Comparison of ENCODE assay signal across 28 mouse cellular contexts in the genomic region with DNA sequence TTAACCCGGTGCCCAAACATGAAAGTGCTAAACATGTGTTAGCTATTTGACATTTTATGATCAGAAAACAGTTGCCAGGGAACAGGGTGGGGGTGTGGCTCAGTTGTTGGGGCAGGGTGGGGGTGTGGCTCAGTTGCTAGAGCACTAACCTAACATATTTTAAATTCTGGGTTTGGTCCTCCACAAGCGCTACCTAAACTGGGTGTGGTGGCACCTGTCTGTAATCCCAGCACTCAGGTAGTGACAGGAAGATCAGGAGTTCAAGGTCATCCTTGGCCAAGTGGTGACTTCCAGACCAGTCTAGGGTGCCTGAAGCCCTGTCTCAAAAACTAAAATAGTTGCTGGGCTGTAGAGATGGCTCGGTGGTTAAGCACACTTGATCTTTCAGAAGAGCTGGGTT. TPM values are rescaled to one million over a fixed set of nuclear protein-coding genes. Genes with fewer than 3 reads are reported as not detected.
DNase-seq lines count a peak whose midpoint lies in the region; ATAC-seq and TF ChIP-seq lines count a peak whose summit lies in the region.
"Had no signal": no experiment of that assay in that cellular context is flagged by ENCODE, and none has a peak within 500 bp of the region (broad histone marks: within the 10 kb centered on the region; RNA-seq: fewer than 3 reads in every experiment).

No protein-coding gene starts in this region.

- H3K4me3 ChIP-seq in gastrocnemius, adult 2 months = no peak overlapping the region
- H3K4me3 ChIP-seq in heart, embryonic 13.5 days = no peak overlapping the region
- H3K4me3 ChIP-seq in limb, embryonic 11.5 days (ENCODE audit: low read depth, low read length) = no peak overlapping the region
- H3K4me3 ChIP-seq in limb, embryonic 10.5 days = no peak overlapping the region
- no peak overlapping the region for H3K4me3 ChIP-seq in limb, embryonic 14.5 days (replicated peaks; ENCODE audit: low read length)
- H3K4me3 ChIP-seq: embryonic facial prominence, embryonic 13.5 days; forebrain, embryonic 10.5 days; forebrain, embryonic 15.5 days; hindbrain, embryonic 12.5 days; limb, embryonic 13.5 days; liver, embryonic 12.5 days; midbrain, embryonic 12.5 days; neural tube, embryonic 13.5 days had no signal

- ATAC-seq in heart, embryonic 13.5 days (ENCODE audit: extremely low read depth, insufficient number of reproducible peaks, low FRiP score, low TSS enrichment) = no peak
- no peak for ATAC-seq in limb, embryonic 11.5 days (ENCODE audit: insufficient number of reproducible peaks, low FRiP score, low TSS enrichment, low read depth)
- ATAC-seq in limb, embryonic 14.5 days (ENCODE audit: low FRiP score, low read depth) = no peak
- no peak for ATAC-seq in frontal cortex, adult (ENCODE audit: low TSS enrichment)
- ATAC-seq: activated CD4-positive, CD25-positive, alpha-beta regulatory T cell, adult 4 months; forebrain, embryonic 15.5 days; intestine, embryonic 16.5 days; liver, embryonic 12.5 days; liver, postnatal 0 days had no signal

- H3K9me3 ChIP-seq in heart, embryonic 13.5 days = no peaks in the 10 kb centered on the region
- no peaks in the 10 kb centered on the region for H3K9me3 ChIP-seq in limb, embryonic 11.5 days (ENCODE audit: control insufficient read depth, low read length)
- no peaks in the 10 kb centered on the region for H3K9me3 ChIP-seq in limb, embryonic 10.5 days (replicated peaks)
- no peaks in the 10 kb centered on the region for H3K9me3 ChIP-seq in limb, embryonic 14.5 days (ENCODE audit: control insufficient read depth, low read length)
- H3K9me3 ChIP-seq: embryonic facial prominence, embryonic 13.5 days; forebrain, embryonic 10.5 days; forebrain, embryonic 15.5 days; hindbrain, embryonic 12.5 days; limb, embryonic 13.5 days; liver, embryonic 12.5 days; midbrain, embryonic 12.5 days; neural tube, embryonic 13.5 days had no signal

- H3K4me1 ChIP-seq in heart, embryonic 13.5 days = peaks cover 35% of the 10 kb centered on the region
- H3K4me1 ChIP-seq in limb, embryonic 11.5 days (ENCODE audit: control insufficient read depth, insufficient read depth, low read length) = peaks cover 7% of the 10 kb centered on the region; the same call in 1 of the 2 replicates
- H3K4me1 ChIP-seq in limb, embryonic 10.5 days = peaks cover 17% of the 10 kb centered on the region
- peaks cover 14% of the 10 kb centered on the region; the same call in 1 of the 2 replicates for H3K4me1 ChIP-seq in limb, embryonic 14.5 days (ENCODE audit: control insufficient read depth, insufficient read depth, low read length)
- H3K4me1 ChIP-seq: forebrain, embryonic 15.5 days; hindbrain, embryonic 12.5 days; liver, embryonic 12.5 days; midbrain, embryonic 12.5 days; neural tube, embryonic 13.5 days had no signal

- WGBS in heart, embryonic 13.5 days = 75% methylated on average over 3 of the region's 3 CpGs
- WGBS in limb, embryonic 11.5 days = 54% methylated on average over 3 of the region's 3 CpGs
- WGBS in limb, embryonic 10.5 days = 72% methylated on average over 3 of the region's 3 CpGs
- WGBS in limb, embryonic 14.5 days = 48% methylated on average over 3 of the region's 3 CpGs

- no peaks in the 10 kb centered on the region for H3K27me3 ChIP-seq in heart, embryonic 13.5 days (replicated peaks)
- no peaks in the 10 kb centered on the region for H3K27me3 ChIP-seq in limb, embryonic 11.5 days (ENCODE audit: control insufficient read depth, insufficient read depth, low read length)
- no peaks in the 10 kb centered on the region for H3K27me3 ChIP-seq in limb, embryonic 10.5 days (ENCODE audit: low read depth, poor library complexity, severe bottlenecking)
- no peaks in the 10 kb centered on the region for H3K27me3 ChIP-seq in limb, embryonic 14.5 days (ENCODE audit: control insufficient read depth, insufficient read depth, low read length)
- H3K27me3 ChIP-seq: embryonic facial prominence, embryonic 13.5 days; forebrain, embryonic 15.5 days; hindbrain, embryonic 12.5 days; limb, embryonic 13.5 days; midbrain, embryonic 12.5 days; neural tube, embryonic 13.5 days had no signal

- H3K27ac ChIP-seq in gastrocnemius, adult 2 months = peak overlapping the region; percentile 69
- H3K27ac ChIP-seq in heart, embryonic 13.5 days (replicated peaks) = peak overlapping the region; percentile 90
- no peak overlapping the region for H3K27ac ChIP-seq in limb, embryonic 11.5 days (replicated peaks; ENCODE audit: low read depth, low read length)
- no peak overlapping the region for H3K27ac ChIP-seq in limb, embryonic 10.5 days
- H3K27ac ChIP-seq in limb, embryonic 14.5 days (replicated peaks; ENCODE audit: low read depth, low read length) = no peak overlapping the region
- H3K27ac ChIP-seq: embryonic facial prominence, embryonic 13.5 days; forebrain, embryonic 10.5 days; forebrain, embryonic 15.5 days; hindbrain, embryonic 12.5 days; limb, embryonic 13.5 days; liver, embryonic 12.5 days; midbrain, embryonic 12.5 days; neural tube, embryonic 13.5 days had no signal

- no peak for TF ChIP-seq CTCF in gastrocnemius, adult 2 months (IDR thresholded peaks at IDR 0.05)

- no peak overlapping the region for H3K9ac ChIP-seq in heart, embryonic 13.5 days
- no peak overlapping the region for H3K9ac ChIP-seq in limb, embryonic 11.5 days (ENCODE audit: low read length)
- H3K9ac ChIP-seq in limb, embryonic 14.5 days (ENCODE audit: low read depth, low read length, severe bottlenecking) = no peak overlapping the region
- H3K9ac ChIP-seq: embryonic facial prominence, embryonic 13.5 days; forebrain, embryonic 15.5 days; hindbrain, embryonic 12.5 days; limb, embryonic 13.5 days; liver, embryonic 12.5 days; liver, postnatal 0 days; midbrain, embryonic 12.5 days; neural tube, embryonic 13.5 days had no signal

- DNase-seq in gastrocnemius, adult 2 months = no peak
- DNase-seq in gastrocnemius, postnatal 14 days = no peak
- DNase-seq in heart, postnatal 25 days (ENCODE audit: low spot score) = no peak
- peak; percentile 33 for DNase-seq in limb, embryonic 11.5 days (ENCODE audit: low spot score)
- DNase-seq in limb, embryonic 10.5 days (ENCODE audit: low spot score) = no peak
- DNase-seq in limb, embryonic 14.5 days (ENCODE audit: low spot score) = peak; percentile 44
- DNase-seq: adrenal gland, adult 2 months; adrenal gland, postnatal 36 days; cerebellum, adult 18-20 months; cerebellum, postnatal 10 days; kidney, adult 9 months; kidney, postnatal 14 days; liver, postnatal 0 days; lung, postnatal 36 days; right cerebral cortex, postnatal 4 days; thymus, postnatal 4 days had no signal

- intact Hi-C loops in gastrocnemius, adult 2 months (cut with DNase I) = no loop called here
- intact Hi-C loops in gastrocnemius, postnatal 14 days (cut with DNase I; ENCODE audit: low total_unique reads) = no loop called here
- intact Hi-C loops in heart, postnatal 25 days (cut with DNase I) = no loop called here

- H3K4me2 ChIP-seq in heart, embryonic 13.5 days = no peak overlapping the region
- H3K4me2 ChIP-seq in limb, embryonic 11.5 days (ENCODE audit: low read depth, severe bottlenecking) = no peak overlapping the region
- no peak overlapping the region for H3K4me2 ChIP-seq in limb, embryonic 14.5 days (replicated peaks; ENCODE audit: low read depth, low read length, severe bottlenecking)
- H3K4me2 ChIP-seq: embryonic facial prominence, embryonic 13.5 days; forebrain, embryonic 15.5 days; hindbrain, embryonic 12.5 days; limb, embryonic 13.5 days; liver, embryonic 12.5 days; midbrain, embryonic 12.5 days; neural tube, embryonic 13.5 days had no signal

- TF ChIP-seq POLR2A in limb, embryonic 14.5 days (IDR thresholded peaks at IDR 0.05; ENCODE audit: borderline replicate concordance, extremely low read depth, insufficient read depth, insufficient read length) = no peak

- no peaks in the 10 kb centered on the region for H3K36me3 ChIP-seq in heart, embryonic 13.5 days
- no peaks in the 10 kb centered on the region for H3K36me3 ChIP-seq in limb, embryonic 11.5 days (ENCODE audit: control insufficient read depth, insufficient read depth, low read length)
- no peaks in the 10 kb centered on the region for H3K36me3 ChIP-seq in limb, embryonic 10.5 days
- no peaks in the 10 kb centered on the region for H3K36me3 ChIP-seq in limb, embryonic 14.5 days (ENCODE audit: control insufficient read depth, insufficient read depth, low read length)
- H3K36me3 ChIP-seq: embryonic facial prominence, embryonic 13.5 days; forebrain, embryonic 10.5 days; forebrain, embryonic 15.5 days; hindbrain, embryonic 12.5 days; limb, embryonic 13.5 days; liver, embryonic 12.5 days; midbrain, embryonic 12.5 days; neural tube, embryonic 13.5 days had no signal

RNA-seq across cellular contexts. Expression of a gene that starts 17.3 kb away (rescaled TPM):
- 10 to 100 TPM; 12.3 to 28.6 TPM for total RNA-seq in gastrocnemius, adult 2 months (2021)
- 10 to 100 TPM; 16.4 to 23.0 TPM for total RNA-seq in gastrocnemius, postnatal 14 days (2021)
- 124 and 133 TPM in 2 replicates for polyA plus RNA-seq in heart, embryonic 13.5 days (2015; fragmentation: Nextera tagmentation; extraction: Ambion mirVana)
- 10 to 100 TPM; 30.4 to 32.0 TPM for total RNA-seq in heart, postnatal 25 days (2021)
- 148 and 172 TPM in 2 replicates for polyA plus RNA-seq in limb, embryonic 11.5 days (2014; fragmentation: Nextera tagmentation; extraction: Ambion mirVana)
- polyA plus RNA-seq in limb, embryonic 10.5 days (2016; fragmentation: Nextera tagmentation; extraction: Ambion mirVana) = 138 and 176 TPM in 2 replicates
- 167 and 189 TPM in 2 replicates for polyA plus RNA-seq in limb, embryonic 14.5 days (2012; rRNA removed)
- 129 and 136 TPM in 2 replicates for polyA plus RNA-seq in limb, embryonic 14.5 days (2014; fragmentation: Nextera tagmentation; extraction: Ambion mirVana)

Comparison
In these comparisons a context has a peak if more than half of its experiments do, and no peak if none do; other contexts are left out.
1. DNase-seq: peak in limb, embryonic 11.5 days (single experiment) and limb, embryonic 14.5 days (single experiment); none in gastrocnemius, adult 2 months (single experiment), gastrocnemius, postnatal 14 days (single experiment), heart, postnatal 25 days (single experiment) and limb, embryonic 10.5 days (single experiment).
2. H3K27ac ChIP-seq: peak in gastrocnemius, adult 2 months (single experiment) and heart, embryonic 13.5 days (single experiment); none in limb, embryonic 11.5 days (single experiment), limb, embryonic 10.5 days (single experiment) and limb, embryonic 14.5 days (single experiment).